Mouse (Mus musculus) fibroblast of lung, adult 2 months (primary cell): ENCODE data around the gene Tex12.

ENCODE experiments used
- DNase-seq: peaks from one replicate; pipeline ENCODE4 v3.0.0-alpha.2; 2011; ENCODE audit warnings: low read depth

Gene Tex12

GRCm38 (mm10) chr9:50507570-50507969 is 53.6 kb downstream of the Tex12 start:
- no peak for DNase-seq
